Mouse (Mus musculus): ENCODE results near the gene Polr1d.

- TF ChIP-seq CTCF (IDR thresholded peaks at IDR 0.05; ENCODE audit: extremely low read depth, insufficient read length, insufficient replicate concordance, low read depth, low read length) = no peak
- TF ChIP-seq POLR2A (IDR thresholded peaks at IDR 0.05; ENCODE audit: low read depth, low read length) = no peak
Measured at GRCm38 (mm10) chr5:147131912-147132311, 55.1 kb downstream of the Polr1d start.
